Mouse (Mus musculus) retina, postnatal 7 days (tissue): ENCODE results near the gene Pdcd2l.
"Not testable (repeated sequence)": the region's sequence is repeated elsewhere in the genome, so short reads cannot be mapped to it uniquely, and the experiment has no call there.

Experiments
- DNase-seq: peaks from one replicate; pipeline ENCODE4 v3.0.0-alpha.2; 2012; ENCODE audit warnings: low read depth, low spot score

Pdcd2l gene

GRCm38 (mm10) chr7:34213281-34213680, 16.8 kb upstream of the Pdcd2l start:
- no peak for DNase-seq

GRCm38 (mm10) chr7:34208027-34208745, 11.7 kb upstream of the Pdcd2l start:
- DNase-seq = no peak

GRCm38 (mm10) chr7:34206331-34206730, 9.9 kb upstream of the Pdcd2l start:
- DNase-seq = no peak

- DNase-seq = not testable (repeated sequence)
These were observed 5.7 kb upstream of the Pdcd2l start for GRCm38 (mm10) chr7:34202147-34202546.

GRCm38 (mm10) chr7:34200829-34201228, 4.4 kb upstream of the Pdcd2l start:
- DNase-seq = no peak

GRCm38 (mm10) chr7:34198346-34198745, 1.9 kb upstream of the Pdcd2l start:
- DNase-seq = peak; percentile 33

- no peak for DNase-seq
These were observed 829 bp downstream of the Pdcd2l start for GRCm38 (mm10) chr7:34195632-34196031.

GRCm38 (mm10) chr7:34192825-34193224, 3.6 kb downstream of the Pdcd2l start:
- no peak for DNase-seq

GRCm38 (mm10) chr7:34189376-34189989, 7.0 kb downstream of the Pdcd2l start:
- DNase-seq = no peak

GRCm38 (mm10) chr7:34183794-34184193, 12.7 kb downstream of the Pdcd2l start:
- no peak for DNase-seq

GRCm38 (mm10) chr7:34183356-34183755, 13.1 kb downstream of the Pdcd2l start:
- DNase-seq = no peak

GRCm38 (mm10) chr7:34176241-34176640, 20.2 kb downstream of the Pdcd2l start:
- DNase-seq = not testable (repeated sequence)

- no peak for DNase-seq
These were observed 24.2 kb downstream of the Pdcd2l start for GRCm38 (mm10) chr7:34172251-34172650.

GRCm38 (mm10) chr7:34169454-34169853, 27.0 kb downstream of the Pdcd2l start, which contains the start of gene Uba2:
TSS of gene Uba2 (minus strand) at chr7:34169599.
- no peak for DNase-seq

- peak; percentile 80 for DNase-seq
These were observed 27.8 kb downstream of the Pdcd2l start for GRCm38 (mm10) chr7:34168470-34169251.

- no peak for DNase-seq
These were observed 28.5 kb downstream of the Pdcd2l start for GRCm38 (mm10) chr7:34167766-34168469.

- DNase-seq = no peak
These were observed 29.6 kb downstream of the Pdcd2l start for GRCm38 (mm10) chr7:34166850-34167249.

- DNase-seq = no peak
These were observed 30.5 kb downstream of the Pdcd2l start for GRCm38 (mm10) chr7:34165999-34166398.

- no peak for DNase-seq
These were observed 31.8 kb downstream of the Pdcd2l start for GRCm38 (mm10) chr7:34164671-34165070.

- no peak for DNase-seq
These were observed 37.3 kb downstream of the Pdcd2l start for GRCm38 (mm10) chr7:34159167-34159566.

- DNase-seq = no peak
These were observed 38.5 kb downstream of the Pdcd2l start for GRCm38 (mm10) chr7:34157994-34158393.

GRCm38 (mm10) chr7:34147193-34147592, 49.3 kb downstream of the Pdcd2l start:
- DNase-seq = no peak
